Mouse (Mus musculus): ENCODE results near the gene Otogl. TPM values are rescaled to one million over a fixed set of nuclear protein-coding genes. Genes with fewer than 3 reads are reported as not detected.

The Otogl gene
- total RNA-seq, 2 experiments from 2014 or later: 0.06 to 0.08 TPM

- DNase-seq (ENCODE audit: low spot score in 2 of 2): no peak
Measured at GRCm38 (mm10) chr10:107906453-107906852, 5.5 kb downstream of the Otogl start.

- DNase-seq (ENCODE audit: low spot score in 2 of 2): no peak
Measured at GRCm38 (mm10) chr10:107905274-107906034, 6.5 kb downstream of the Otogl start.

GRCm38 (mm10) chr10:107901958-107902357 is 10.0 kb downstream of the Otogl start:
- no peak for DNase-seq (ENCODE audit: low spot score in 2 of 2)

DNA sequence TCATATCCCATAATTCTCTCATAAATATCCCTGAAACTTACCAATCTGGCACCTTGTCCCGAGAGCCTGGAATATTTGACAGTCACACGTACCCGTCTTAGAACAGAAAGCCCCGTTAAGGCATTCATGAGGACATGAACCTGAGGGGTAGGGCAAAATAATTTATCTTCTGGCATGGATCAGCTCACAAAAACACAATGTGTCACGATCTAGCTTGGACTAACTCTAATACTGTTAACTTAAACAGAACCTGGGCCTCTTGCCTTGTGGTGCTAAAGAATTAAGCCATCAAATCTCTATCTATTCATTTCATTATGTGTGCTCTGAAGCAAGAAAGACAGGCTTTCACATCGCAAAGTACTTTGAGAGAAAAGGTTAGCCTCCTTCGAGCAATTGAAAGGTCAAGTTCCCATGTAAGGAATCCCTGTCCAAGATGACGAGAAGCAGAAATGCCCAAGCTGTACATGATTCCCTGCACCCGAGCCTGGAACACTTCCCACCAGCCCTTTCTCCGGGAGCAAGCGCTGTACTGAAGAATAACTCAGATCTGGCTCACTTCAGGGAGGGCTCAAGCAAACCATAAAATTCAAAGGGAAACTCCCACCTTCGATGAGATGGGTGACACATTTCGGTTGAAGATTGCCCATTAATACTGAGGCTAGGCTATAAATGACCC is 10.6 kb downstream of the Otogl start:
- DNase-seq (ENCODE audit: low spot score in 2 of 2): no peak

- no peak for DNase-seq (ENCODE audit: low spot score in 2 of 2)
Measured at GRCm38 (mm10) chr10:107899946-107900345, 12.0 kb downstream of the Otogl start.

DNA sequence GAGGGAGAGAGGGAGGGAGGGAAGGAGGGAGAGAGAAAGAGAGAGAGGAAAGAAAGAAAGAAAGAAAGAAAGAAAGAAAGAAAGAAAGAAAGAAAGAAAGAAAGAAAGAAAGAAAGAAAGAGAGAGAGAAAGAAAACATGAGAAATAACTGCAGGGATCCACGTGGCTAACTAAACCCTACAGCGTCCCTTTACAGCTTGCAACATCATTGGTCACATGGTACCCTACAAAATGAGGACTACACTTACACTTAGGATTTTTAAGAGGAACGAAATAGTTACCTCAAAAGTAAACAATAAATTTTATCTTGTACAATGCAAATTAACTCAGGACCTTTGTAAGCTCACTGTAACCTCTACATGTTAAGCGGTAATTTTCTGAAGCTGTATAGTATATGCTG is 15.8 kb downstream of the Otogl start:
- DNase-seq (ENCODE audit: low spot score in 2 of 2): no peak

DNA sequence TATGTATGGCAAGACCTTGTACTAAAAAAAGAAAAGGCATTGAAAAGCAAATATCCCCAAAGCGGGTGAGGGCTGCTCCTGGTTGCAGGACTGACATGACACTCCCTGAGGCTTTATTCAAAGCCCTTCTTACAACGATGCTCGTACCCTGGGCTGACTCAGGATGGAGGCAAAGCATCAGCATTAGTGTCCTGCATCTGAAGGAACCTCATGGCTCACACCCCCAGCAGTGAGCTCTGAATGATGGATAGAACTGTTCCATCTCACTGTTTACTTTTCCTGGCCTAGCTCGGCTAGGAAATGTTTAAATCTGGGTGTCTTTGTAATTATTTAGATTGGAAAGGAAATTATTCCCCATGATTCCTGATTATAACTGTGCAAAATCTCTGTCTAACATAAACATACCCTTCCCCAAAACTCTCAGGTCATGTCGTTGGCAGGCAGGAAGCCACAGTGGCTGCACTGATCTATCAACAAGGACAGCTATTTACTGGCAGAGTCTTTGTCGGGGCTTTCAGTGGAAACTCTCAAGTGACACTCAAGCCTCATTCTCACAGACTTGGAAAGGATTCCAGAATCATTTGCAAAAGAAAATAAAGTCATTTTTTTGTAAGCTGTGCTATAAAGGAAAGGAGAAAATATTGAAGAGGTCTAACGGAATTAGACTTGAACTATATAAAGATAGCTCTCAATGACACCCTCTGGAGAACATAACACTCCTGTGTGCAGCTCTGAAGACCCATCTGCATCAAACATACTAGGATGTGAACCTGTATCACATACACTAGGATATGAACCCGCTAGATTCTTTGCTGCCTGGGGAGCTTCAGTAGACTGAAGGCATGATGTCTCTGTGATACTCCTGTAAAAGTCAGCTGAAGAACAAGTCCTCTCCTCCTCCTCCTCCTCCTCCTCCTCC is 17.0 kb downstream of the Otogl start:
- DNase-seq (ENCODE audit: low spot score in 2 of 2): no peak

DNA sequence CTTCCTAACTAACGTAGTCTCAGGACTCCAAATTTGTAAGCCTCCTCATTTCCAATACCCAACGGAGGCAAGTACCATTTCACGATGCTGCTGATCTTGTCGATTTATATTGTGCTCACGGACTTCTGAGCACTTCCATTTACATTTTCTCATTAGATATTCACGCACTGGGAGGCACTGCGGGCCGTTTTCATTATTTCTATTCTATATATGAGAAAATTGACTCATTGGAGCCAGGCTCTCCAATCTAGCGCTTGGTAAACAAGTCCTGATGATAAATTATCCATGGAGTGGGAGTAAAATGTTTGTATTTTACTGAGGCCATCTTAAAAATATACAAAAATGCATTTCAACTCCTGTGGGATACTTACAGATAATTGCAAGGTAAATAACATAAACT is 21.5 kb downstream of the Otogl start:
- no peak for DNase-seq (ENCODE audit: low spot score in 2 of 2)

GRCm38 (mm10) chr10:107872542-107872941 is 39.4 kb downstream of the Otogl start:
- no peak for DNase-seq (ENCODE audit: low spot score in 2 of 2)

DNA sequence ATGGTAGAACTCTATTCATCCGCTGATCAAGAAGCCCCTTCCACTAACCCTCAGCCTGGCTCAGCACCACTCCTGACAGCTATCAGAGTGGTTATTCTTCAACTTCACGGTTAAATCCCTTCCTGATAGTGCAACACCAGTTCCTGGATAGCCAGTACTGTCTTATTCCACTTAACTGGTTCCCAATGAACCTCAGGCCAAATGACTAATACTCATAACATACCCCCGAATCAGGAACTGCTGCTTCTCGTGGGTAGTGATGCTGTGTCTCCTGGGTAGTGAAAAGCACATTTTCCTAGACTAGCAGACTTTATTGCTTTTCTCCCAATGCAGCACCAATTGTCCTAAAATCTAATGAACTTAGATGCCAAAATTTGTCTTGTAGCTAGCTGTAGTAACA is 39.8 kb downstream of the Otogl start:
- DNase-seq (ENCODE audit: low spot score in 2 of 2): no peak

DNA sequence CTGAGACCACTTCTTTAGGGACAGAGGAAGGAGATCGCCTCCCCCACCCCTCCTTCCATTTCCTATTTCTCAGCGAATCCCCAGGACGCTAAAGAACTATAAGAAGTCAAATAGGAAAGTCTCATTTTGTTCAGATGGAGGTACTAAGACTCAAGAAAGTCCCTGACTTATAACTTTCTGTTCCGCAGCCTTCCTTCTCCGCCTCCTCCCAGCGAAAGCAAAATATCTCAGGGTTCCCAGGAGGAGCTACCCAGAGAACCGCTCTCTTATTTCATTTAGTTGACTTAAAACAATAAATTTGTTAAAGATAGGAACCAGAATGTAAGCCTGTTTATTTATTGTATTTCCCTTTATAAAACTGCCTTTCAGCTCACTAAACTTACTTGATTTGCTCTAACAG is 41.4 kb downstream of the Otogl start:
- no peak for DNase-seq (ENCODE audit: low spot score in 2 of 2)

GRCm38 (mm10) chr10:107868904-107869303 is 43.0 kb downstream of the Otogl start:
- DNase-seq (ENCODE audit: low spot score in 2 of 2): no peak

DNA sequence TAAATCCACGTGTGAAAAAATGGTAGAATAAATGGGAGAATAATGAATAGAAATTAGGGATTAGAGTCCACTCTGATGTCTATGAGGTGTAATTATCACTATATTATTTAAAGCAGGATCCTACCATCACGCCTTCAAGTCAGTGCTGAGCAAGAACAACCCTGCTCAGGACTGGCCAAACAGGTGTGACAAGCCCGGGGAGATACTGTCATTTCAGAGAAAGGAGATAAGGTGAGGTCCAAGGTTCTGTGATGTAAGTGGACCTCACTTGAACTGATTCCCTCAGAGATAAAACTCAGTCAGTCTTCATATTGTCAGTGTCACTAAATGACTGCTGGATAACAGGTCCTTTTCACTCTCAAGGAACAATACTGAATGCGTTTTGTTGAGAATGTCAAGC is 44.5 kb downstream of the Otogl start:
- DNase-seq (ENCODE audit: low spot score in 2 of 2): no peak

GRCm38 (mm10) chr10:107860235-107860917 is 51.6 kb downstream of the Otogl start:
- no peak for DNase-seq (ENCODE audit: low spot score in 2 of 2)

GRCm38 (mm10) chr10:107859220-107859619 is 52.7 kb downstream of the Otogl start:
- no peak for DNase-seq (ENCODE audit: low spot score in 2 of 2)

DNA sequence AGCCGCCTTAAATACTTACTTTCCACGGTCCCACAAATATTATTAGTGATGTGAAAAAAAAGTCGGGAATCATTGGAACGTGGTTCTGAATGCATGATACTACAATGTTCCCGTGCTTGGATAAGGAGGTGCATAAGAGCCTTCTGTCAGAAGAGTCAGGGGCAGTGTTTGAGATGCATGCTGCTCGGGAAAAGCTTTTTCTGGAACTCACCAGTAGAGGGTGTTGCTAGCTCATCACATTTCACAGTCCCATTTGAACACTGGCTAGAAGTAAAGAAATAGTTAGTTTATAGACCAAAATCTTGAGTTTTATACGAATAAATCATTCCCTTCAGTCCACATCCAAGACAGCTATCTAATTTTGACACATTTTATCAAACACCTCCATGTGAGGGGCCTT is 53.2 kb downstream of the Otogl start:
- DNase-seq (ENCODE audit: low spot score in 2 of 2): no peak

DNA sequence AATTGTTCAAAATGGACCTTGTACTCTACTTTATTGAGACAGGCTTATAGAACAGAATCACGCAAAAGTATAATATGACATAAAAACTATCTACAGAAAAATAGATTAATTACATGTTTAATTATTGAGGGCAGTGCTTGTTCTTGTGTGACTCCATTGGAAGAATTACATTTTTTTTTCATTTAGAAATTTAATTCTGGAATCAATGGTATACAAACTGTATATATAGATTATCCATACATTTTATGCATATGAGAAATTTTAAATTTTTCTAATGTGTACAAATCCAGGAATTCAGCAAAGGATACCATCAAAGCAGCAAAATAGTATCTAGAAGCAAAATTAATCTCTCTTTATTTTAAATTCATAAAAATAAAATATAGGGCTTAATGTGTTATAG is 67.0 kb downstream of the Otogl start:
- DNase-seq (ENCODE audit: low spot score in 2 of 2): no peak

DNA sequence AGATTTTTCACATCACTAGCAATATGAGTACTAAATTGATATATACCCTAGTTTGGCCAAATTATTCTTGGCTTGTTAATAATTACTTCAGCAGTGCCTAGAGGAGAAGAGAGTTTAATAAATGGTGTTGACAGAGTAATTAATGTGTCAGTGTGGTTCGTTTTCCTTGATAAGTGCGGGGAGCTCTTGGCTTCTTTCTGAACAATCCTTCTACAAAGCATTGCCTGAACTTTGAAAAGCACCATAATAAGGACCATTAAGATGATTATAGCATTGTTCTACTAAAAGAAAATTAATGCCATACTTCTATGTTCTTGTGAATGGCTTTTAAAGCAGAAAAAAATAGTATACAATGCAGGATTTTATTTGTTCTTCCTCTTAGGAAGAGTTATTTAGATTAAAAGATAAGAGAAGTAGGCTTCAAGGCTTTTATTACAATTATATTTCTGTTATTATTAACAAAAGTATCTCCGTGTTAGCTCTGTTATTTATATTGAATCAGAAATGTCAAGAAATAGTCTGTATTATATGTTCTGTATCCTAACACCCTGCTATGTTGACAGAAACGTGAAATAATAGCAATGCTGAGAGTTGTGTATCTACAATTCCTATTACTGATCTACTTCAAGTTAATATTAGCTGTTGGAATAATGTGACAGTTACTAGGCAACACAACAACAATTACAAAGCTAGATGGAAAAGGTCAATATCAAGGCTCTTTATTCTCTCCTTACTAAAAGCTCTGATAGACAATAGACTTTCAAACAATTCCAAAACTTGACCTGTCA is 77.3 kb downstream of the Otogl start:
- DNase-seq (ENCODE audit: low spot score in 2 of 2): no peak

DNA sequence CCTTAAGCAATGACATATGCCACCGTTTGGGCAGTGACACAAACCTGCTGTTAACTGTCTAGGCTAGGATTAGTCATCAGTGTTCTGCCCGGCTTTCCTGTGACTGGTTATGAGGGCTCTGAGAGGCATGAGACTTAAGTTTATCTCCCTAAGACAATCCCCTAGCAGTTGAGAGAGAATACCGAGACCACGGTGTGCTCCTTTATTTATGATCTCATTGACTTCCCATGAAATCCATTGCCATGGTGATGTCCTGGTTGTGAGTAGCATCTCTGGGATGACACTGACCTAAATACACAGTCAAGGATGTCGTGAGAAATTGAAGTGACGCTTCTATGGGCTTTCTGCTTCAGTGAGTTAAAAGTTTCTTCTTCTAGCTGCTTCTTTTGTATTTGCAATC is 82.8 kb downstream of the Otogl start:
- no peak for DNase-seq (ENCODE audit: low spot score in 2 of 2)

DNA sequence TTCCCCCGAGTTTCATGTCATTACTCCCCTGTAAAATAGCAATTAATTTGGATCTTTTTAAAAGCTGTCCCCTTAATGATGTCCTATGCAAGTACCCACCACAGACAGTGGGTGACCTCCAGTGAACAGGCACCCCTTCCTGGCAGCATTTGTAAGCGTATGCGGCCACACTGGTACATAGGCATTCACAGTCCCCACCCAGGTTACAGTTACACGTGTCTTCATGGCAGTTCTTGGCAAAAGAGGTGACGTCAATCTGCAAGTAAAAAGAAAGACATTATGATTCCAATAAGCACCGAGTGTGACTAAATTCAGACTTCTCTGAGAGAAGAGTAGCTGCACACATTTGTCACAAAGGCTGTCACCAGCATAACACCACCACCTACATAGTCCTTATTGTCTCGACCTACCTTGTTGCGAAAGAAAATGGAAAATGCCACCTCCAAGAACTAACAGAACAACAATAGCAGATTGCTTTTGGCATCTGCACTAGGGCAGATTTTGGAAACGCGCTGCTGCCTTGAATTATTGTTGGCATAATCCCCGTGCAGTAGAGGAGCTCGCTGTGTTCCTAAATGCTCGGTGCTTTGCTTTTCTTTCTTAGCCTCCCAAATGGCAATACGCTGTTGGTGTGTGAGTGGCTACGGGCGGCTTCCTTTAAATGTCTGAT is 98.0 kb downstream of the Otogl start:
- DNase-seq (ENCODE audit: low spot score in 2 of 2): no peak

Data from adrenal gland, postnatal 4 days (tissue).